Mouse (Mus musculus) thymus, adult 2 months (tissue): Measurements from ENCODE around the gene Doc2g. TPM values are rescaled to one million over a fixed set of nuclear protein-coding genes. Genes with fewer than 3 reads are reported as not detected.

Experiments
- DNase-seq: peaks from one replicate; pipeline ENCODE4 v3.0.0; 2021
- H3K27ac ChIP-seq: fragments of 200-500 bp; 2 replicates; pipeline ENCODE4 v1.5.1; 2012; ENCODE audit warnings: low read length, control low read depth; ENCODE audit not compliant: control insufficient read depth, insufficient read depth
- H3K27me3 ChIP-seq: fragments of 200-500 bp; 2 replicates; pipeline ENCODE4 v1.6.1; 2012; ENCODE audit warnings: mild to moderate bottlenecking, low read length, moderate library complexity, mixed read lengths; ENCODE audit not compliant: control insufficient read depth, insufficient read depth
- H3K36me3 ChIP-seq: fragments of 200-500 bp; 2 replicates; pipeline ENCODE4 v1.6.1; 2012; ENCODE audit warnings: mild to moderate bottlenecking, low read length, moderate library complexity; ENCODE audit not compliant: control insufficient read depth, insufficient read depth
- H3K4me1 ChIP-seq: fragments of 200-500 bp; replicated peaks from 2 replicates; pipeline ENCODE4 v1.6.1; 2012; ENCODE audit warnings: low read length; ENCODE audit not compliant: control insufficient read depth, insufficient read depth
- H3K4me3 ChIP-seq: fragments of 200-500 bp; 2 replicates; pipeline ENCODE4 v1.5.1; 2012; ENCODE audit warnings: mild to moderate bottlenecking, low read length, control low read depth, moderate library complexity; ENCODE audit not compliant: control insufficient read depth, insufficient read depth
- CTCF ChIP-seq: fragments of 200-500 bp; IDR thresholded peaks from 2 replicates; pipeline ENCODE4 v1.5.1; 2012; ENCODE audit warnings: mild to moderate bottlenecking, control low read depth, low read length, moderate library complexity, borderline replicate concordance; ENCODE audit not compliant: control insufficient read depth, poor library complexity, insufficient read depth; ENCODE audit errors: extremely low read depth
- POLR2A ChIP-seq: fragments of 200-500 bp; IDR thresholded peaks from 2 replicates; pipeline ENCODE4 v1.6.1; 2012; ENCODE audit warnings: mild to moderate bottlenecking, low read length, control low read depth, moderate library complexity; ENCODE audit not compliant: control insufficient read depth, poor library complexity, insufficient read depth; ENCODE audit errors: extremely low read depth
- WGBS: fragments of 180-500 bp; shearing (Covaris S2); methylation state at CpG from one replicate; pipeline ENCODE4 v1.1.7; 2018; 5-methylcytosine and 5-hydroxymethylcytosine counted together
- polyA plus RNA-seq: library from polyadenylated mRNA; depleted of rRNA; stranded (reverse); fragments of >200 nt; gene quantifications from 2 replicates; pipeline ENCODE4 v1.2.3, GENCODE M21; 2012

Doc2g gene
- polyA plus RNA-seq, 1 experiment: 51.8 TPM

DNA sequence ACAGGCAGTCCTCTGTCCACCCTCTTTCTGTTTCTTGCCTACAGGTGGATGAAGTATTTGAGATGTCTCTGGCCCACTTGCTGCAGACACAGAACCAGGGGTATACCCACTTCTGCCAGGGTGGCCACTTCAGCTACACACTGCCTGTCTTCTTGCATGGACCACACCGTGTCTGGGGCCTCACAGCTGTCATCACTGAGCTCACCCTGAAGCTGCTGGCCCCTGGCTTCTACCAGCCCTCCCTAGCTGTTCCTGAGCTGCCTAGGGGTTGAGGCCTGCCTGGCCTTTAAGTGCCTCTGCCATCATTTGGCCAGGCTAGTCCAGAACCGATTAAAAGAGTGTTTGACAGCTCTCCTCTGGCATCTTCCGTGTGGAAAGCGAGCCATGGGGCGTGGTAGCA is 1.4 kb upstream of the Doc2g start:
- WGBS: over 99% methylated on average over 5 of the region's 5 CpGs
- peaks cover 18% of the 10 kb centered on the region for H3K4me1 ChIP-seq
- no peak for DNase-seq
- TF ChIP-seq CTCF (no peak), POLR2A (no peak)
- no peak overlapping the region for H3K4me3 ChIP-seq
- H3K36me3 ChIP-seq: peaks cover 2% of the 10 kb centered on the region
- no peaks in the 10 kb centered on the region for H3K27me3 ChIP-seq
- no peak overlapping the region for H3K27ac ChIP-seq

DNA sequence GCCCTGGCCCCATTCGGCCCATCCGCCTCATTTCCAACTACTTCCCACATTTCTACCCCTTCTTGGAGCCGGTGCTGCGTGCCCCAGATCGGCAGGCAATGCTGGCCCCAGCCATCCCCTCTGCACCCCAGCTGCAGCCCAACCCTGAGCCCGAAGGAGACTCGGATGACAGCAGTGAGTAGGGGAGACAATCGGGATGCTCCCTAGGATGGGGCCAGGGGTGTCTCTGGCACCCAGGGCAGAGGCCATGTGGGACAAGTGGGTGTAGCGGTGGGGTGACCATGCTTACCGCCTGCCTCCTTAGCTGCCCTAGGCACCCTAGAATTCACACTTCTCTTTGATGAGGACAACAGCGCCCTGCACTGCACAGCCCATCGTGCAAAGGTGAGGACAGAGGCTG is 528 bp downstream of the Doc2g start:
- Histone ChIP-seq H3K27ac (no peak overlapping the region), H3K4me3 (no peak overlapping the region), H3K36me3 (peaks cover 19% of the 10 kb centered on the region), H3K27me3 (no peaks in the 10 kb centered on the region), H3K4me1 (peaks cover 18% of the 10 kb centered on the region)
- TF ChIP-seq CTCF: no peak
- TF ChIP-seq POLR2A: no peak
- WGBS: 91% methylated on average over 12 of the region's 12 CpGs
- DNase-seq: no peak

DNA sequence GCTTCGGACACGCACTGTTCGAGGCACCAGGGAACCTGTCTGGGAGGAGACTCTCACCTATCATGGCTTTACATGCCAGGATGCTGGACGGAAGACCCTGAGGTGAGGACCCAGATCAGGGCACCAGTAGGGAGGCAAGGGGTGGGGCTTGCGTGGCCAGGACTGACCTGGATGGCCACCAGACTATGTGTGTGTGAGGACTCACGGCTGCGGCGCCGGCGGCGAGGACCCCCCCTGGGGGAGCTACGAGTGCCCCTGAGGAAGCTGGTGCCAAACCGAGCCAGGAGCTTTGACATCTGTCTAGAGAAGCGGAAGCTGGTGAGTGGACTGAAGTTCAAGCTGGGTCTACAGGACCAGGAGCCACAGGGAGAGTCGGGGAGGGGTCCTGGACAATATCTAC is 1.2 kb downstream of the Doc2g start:
- no peak overlapping the region for H3K4me3 ChIP-seq
- H3K27ac ChIP-seq: no peak overlapping the region
- WGBS: 97% methylated on average over 15 of the region's 15 CpGs
- no peak for TF ChIP-seq CTCF
- no peak for TF ChIP-seq POLR2A
- H3K4me1 ChIP-seq: peaks cover 14% of the 10 kb centered on the region
- H3K36me3 ChIP-seq: peaks cover 23% of the 10 kb centered on the region
- no peak for DNase-seq
- H3K27me3 ChIP-seq: no peaks in the 10 kb centered on the region

DNA sequence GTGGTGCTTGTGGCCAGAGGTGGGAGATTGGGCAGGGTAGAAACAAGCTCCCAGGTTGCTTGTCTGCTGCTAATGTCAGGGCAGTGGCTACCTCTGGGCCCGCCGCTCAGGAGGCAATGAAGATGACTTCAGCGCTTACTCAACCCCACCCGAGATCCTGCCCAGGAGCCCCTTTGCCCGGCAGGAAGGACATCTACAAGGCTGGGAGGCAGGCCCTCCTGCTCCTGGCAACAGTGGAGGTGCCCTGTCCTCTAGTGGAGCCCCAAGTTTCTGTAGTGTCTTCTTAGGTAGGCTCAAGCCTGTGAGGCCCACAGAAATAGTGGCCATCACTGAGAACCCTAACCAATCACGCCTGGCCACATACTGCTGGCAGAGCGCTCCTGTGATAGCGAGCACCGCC is 2.0 kb downstream of the Doc2g start:
- Histone ChIP-seq H3K27ac (no peak overlapping the region), H3K36me3 (peaks cover 23% of the 10 kb centered on the region), H3K27me3 (no peaks in the 10 kb centered on the region), H3K4me1 (peaks cover 7% of the 10 kb centered on the region), H3K4me3 (no peak overlapping the region)
- DNase-seq: no peak
- TF ChIP-seq POLR2A: no peak
- TF ChIP-seq CTCF: no peak
- 90% methylated on average over 9 of the region's 9 CpGs for WGBS

DNA sequence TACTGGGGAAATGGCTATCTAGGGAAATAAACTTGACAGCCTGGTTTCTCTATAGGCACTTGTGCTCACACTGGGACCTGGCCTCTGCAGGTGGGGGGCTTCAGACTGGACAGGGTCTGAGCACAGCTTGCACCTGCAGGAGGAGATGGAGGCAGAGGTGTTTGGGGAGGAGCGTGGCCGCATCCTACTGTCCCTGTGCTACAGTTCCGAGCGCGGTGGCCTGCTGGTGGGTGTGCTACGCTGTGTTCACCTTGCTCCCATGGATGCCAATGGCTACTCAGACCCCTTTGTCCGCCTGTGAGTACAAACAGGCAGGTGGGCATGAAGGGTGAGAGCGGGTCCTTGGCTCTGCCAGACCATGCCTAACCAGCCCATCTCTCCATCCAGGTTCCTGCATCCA is 2.9 kb downstream of the Doc2g start:
- H3K4me3 ChIP-seq: no peak overlapping the region
- WGBS: 97% methylated on average over 8 of the region's 8 CpGs
- TF ChIP-seq POLR2A: no peak
- no peak for TF ChIP-seq CTCF
- no peak for DNase-seq
- no peak overlapping the region for H3K27ac ChIP-seq
- H3K4me1 ChIP-seq: peaks cover 4% of the 10 kb centered on the region
- H3K27me3 ChIP-seq: no peaks in the 10 kb centered on the region
- peaks cover 23% of the 10 kb centered on the region for H3K36me3 ChIP-seq

DNA sequence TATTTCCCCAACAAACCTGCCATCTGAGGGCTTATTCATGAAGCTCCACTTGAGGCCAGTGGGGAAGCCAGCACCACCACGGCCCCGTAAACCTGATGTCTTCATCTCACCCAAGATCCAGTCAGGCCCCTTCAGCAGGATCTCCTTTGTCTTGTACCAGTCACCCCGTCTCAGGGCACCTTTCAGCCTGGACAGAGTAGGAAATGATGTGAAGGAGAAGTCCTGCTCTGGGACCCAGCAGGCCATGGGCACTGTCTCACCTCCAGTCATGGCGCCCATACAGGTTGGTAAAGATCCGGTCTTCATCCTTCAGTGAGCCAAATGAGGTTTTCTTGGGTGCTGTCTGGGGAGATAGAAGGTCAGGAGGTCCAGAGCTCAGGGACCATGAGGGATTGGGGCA is 8.0 kb downstream of the Doc2g start:
- Histone ChIP-seq H3K36me3 (peaks cover 23% of the 10 kb centered on the region), H3K27ac (no peak overlapping the region), H3K4me3 (no peak overlapping the region), H3K27me3 (no peaks in the 10 kb centered on the region), H3K4me1 (peaks cover 7% of the 10 kb centered on the region)
- no peak for DNase-seq
- TF ChIP-seq POLR2A (no peak), CTCF (no peak)
- WGBS: over 99% methylated on average over 5 of the region's 5 CpGs

DNA sequence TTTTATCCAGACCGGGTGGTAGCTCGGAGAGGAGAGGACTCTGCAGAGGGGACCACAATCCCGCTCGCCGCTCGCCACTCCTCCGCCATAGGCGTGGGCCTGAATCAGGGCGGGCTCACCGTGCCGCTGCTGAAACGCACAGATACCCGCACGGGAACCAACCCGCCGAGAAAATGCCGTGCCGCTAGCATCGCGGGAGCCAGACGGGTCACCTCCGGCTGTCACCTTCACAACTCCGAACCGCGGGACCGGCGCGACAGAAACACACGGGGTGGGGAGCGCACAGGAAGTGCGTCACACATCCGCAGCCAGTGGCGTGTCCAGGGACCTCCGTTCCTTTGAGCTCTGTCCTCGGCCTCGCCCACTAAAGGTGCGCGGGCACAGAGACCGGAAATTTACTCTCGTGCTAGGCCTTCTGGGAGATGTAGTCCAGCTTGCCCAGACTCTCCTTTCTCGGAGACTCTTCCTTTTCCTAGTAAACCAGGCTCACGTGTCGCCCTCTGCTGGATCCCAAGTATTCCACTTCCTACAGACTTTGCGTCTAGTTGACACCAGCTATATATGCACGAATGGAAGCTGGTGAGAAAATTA is 9.4 kb downstream of the Doc2g start, which contains the start of gene Ndufv1:
Gene Ndufv1, minus strand, starts transcription at position 375 of the 591 bp plus-strand sequence.
- Histone ChIP-seq H3K27me3 (no peaks in the 10 kb centered on the region), H3K27ac (no peak within 1 kb of the TSS), H3K4me3 (peak within 1 kb of the TSS; percentile 60), H3K4me1 (peaks cover 7% of the 10 kb centered on the region), H3K36me3 (peaks cover 12% of the 10 kb centered on the region)
- WGBS: under 1% methylated on average over 45 of the region's 45 CpGs
- peak; percentile 44; the same call in 1 of the 2 replicates for TF ChIP-seq CTCF
- TF ChIP-seq POLR2A: peak; percentile 73
- DNase-seq: peak; percentile 94
